Mouse (Mus musculus): Measurements from ENCODE around the gene Dnajc5.
A peak's percentile ranks its signal among the peaks of the same experiment; 100 is the strongest.

The Dnajc5 gene

GRCm38 (mm10) chr2:181511231-181511630 lies 9.1 kb upstream of the Dnajc5 start:
- no peak for DNase-seq (ENCODE audit: low spot score)

- DNase-seq (ENCODE audit: low spot score) = peak; percentile 45
Measured at GRCm38 (mm10) chr2:181519201-181519600, 1.1 kb upstream of the Dnajc5 start.

- no peak for DNase-seq (ENCODE audit: low spot score)
Measured at GRCm38 (mm10) chr2:181520936-181521227, 597 bp downstream of the Dnajc5 start.

GRCm38 (mm10) chr2:181521491-181521890 lies 1.2 kb downstream of the Dnajc5 start:
- DNase-seq (ENCODE audit: low spot score) = no peak

- peak; percentile 42 for DNase-seq (ENCODE audit: low spot score)
Measured at GRCm38 (mm10) chr2:181522811-181523210, 2.5 kb downstream of the Dnajc5 start.

- no peak for DNase-seq (ENCODE audit: low spot score)
Measured at GRCm38 (mm10) chr2:181525526-181525925, 5.2 kb downstream of the Dnajc5 start.

- DNase-seq (ENCODE audit: low spot score) = no peak
Measured at GRCm38 (mm10) chr2:181529076-181529475, 8.8 kb downstream of the Dnajc5 start.

GRCm38 (mm10) chr2:181532589-181532988 lies 12.3 kb downstream of the Dnajc5 start:
- DNase-seq (ENCODE audit: low spot score) = no peak

- no peak for DNase-seq (ENCODE audit: low spot score)
Measured at GRCm38 (mm10) chr2:181536410-181536809, 16.1 kb downstream of the Dnajc5 start.

GRCm38 (mm10) chr2:181537444-181538047 lies 17.3 kb downstream of the Dnajc5 start:
- peak; percentile 78 for DNase-seq (ENCODE audit: low spot score)

- no peak for DNase-seq (ENCODE audit: low spot score)
Measured at GRCm38 (mm10) chr2:181541761-181542380, 21.6 kb downstream of the Dnajc5 start.

GRCm38 (mm10) chr2:181546142-181546541 lies 25.9 kb downstream of the Dnajc5 start:
- DNase-seq (ENCODE audit: low spot score) = no peak

- no peak for DNase-seq (ENCODE audit: low spot score)
Measured at GRCm38 (mm10) chr2:181548227-181548626, 27.9 kb downstream of the Dnajc5 start.

GRCm38 (mm10) chr2:181548682-181549081 lies 28.4 kb downstream of the Dnajc5 start:
- DNase-seq (ENCODE audit: low spot score) = no peak

GRCm38 (mm10) chr2:181550233-181550632 lies 29.9 kb downstream of the Dnajc5 start:
- DNase-seq (ENCODE audit: low spot score) = no peak

- DNase-seq (ENCODE audit: low spot score) = no peak
Measured at GRCm38 (mm10) chr2:181553772-181554171, 33.5 kb downstream of the Dnajc5 start.

GRCm38 (mm10) chr2:181567338-181567737 lies 47.1 kb downstream of the Dnajc5 start:
- DNase-seq (ENCODE audit: low spot score) = no peak

- peak; percentile 68 for DNase-seq (ENCODE audit: low spot score)
Measured at GRCm38 (mm10) chr2:181568272-181569008, 48.2 kb downstream of the Dnajc5 start.

- no peak for DNase-seq (ENCODE audit: low spot score)
Measured at GRCm38 (mm10) chr2:181569856-181570255, 49.6 kb downstream of the Dnajc5 start.

GRCm38 (mm10) chr2:181570375-181570774 lies 50.1 kb downstream of the Dnajc5 start:
- no peak for DNase-seq (ENCODE audit: low spot score)

- no peak for DNase-seq (ENCODE audit: low spot score)
Measured at GRCm38 (mm10) chr2:181570921-181571595, 50.8 kb downstream of the Dnajc5 start.

- DNase-seq (ENCODE audit: low spot score) = no peak
Measured at GRCm38 (mm10) chr2:181571941-181572670, 51.8 kb downstream of the Dnajc5 start.

Measured in MN1 (cell line).